Mouse (Mus musculus) cerebellum, adult 2 months (tissue): Measurements from ENCODE around the gene Cyp19a1.

Experiments used
- CTCF ChIP-seq: fragments of 200-500 bp; IDR thresholded peaks from 2 replicates; pipeline ENCODE4 v1.5.1; 2011; ENCODE audit warnings: low read depth, mild to moderate bottlenecking, control low read depth, low read length, moderate library complexity, borderline replicate concordance; ENCODE audit not compliant: insufficient read depth
- POLR2A ChIP-seq: fragments of 200-500 bp; IDR thresholded peaks from 2 replicates; pipeline ENCODE4 v1.6.1; 2011; ENCODE audit warnings: low read length, control low read depth, borderline replicate concordance; ENCODE audit not compliant: insufficient read depth

DNA sequence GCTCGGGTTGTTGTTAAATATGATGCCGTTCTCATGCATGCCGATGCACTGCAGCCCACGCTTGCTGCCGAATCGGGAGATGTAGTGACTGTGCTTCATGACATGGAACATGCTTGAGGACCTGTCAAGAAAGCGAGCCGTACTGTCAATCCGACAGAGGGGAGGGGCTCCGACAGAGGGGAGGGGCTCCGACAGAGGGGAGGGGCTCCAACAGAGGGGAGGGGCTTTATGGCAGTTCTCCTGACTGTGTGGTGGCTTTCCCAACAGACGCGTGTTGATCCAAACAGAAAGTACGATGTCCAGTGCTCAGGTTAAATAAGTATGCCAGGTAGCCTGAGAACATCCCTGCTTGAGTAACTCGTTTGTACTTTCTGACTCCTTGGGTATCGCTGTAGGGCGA is 87.7 kb downstream of the Cyp19a1 start:
- TF ChIP-seq CTCF = no peak
- no peak for TF ChIP-seq POLR2A
